ENCODE assay signal across 39 mouse cellular contexts in genomic region chr6:97295866-97296527, GRCm38 (mm10). TPM values are rescaled to one million over a fixed set of nuclear protein-coding genes. Genes with fewer than 3 reads are reported as not detected.
"Had no signal": no experiment of that assay in that cellular context is flagged by ENCODE, and none has a peak within 500 bp of the region (broad histone marks: within the 10 kb centered on the region; RNA-seq: fewer than 3 reads in every experiment).

No protein-coding gene starts in this region.

- H3K9ac ChIP-seq: heart, embryonic 12.5 days; heart, embryonic 13.5 days; heart, embryonic 15.5 days; hindbrain, embryonic 12.5 days; hindbrain, embryonic 13.5 days; hindbrain, embryonic 14.5 days; hindbrain, embryonic 15.5 days; intestine, embryonic 15.5 days; kidney, embryonic 15.5 days had no signal

- H3K4me2 ChIP-seq: heart, embryonic 11.5 days; heart, embryonic 12.5 days; heart, embryonic 13.5 days; heart, embryonic 15.5 days; hindbrain, embryonic 12.5 days; hindbrain, embryonic 13.5 days; hindbrain, embryonic 14.5 days; hindbrain, embryonic 15.5 days; intestine, embryonic 15.5 days; kidney, embryonic 15.5 days had no signal

- H3K4me1 ChIP-seq: hindbrain, embryonic 13.5 days; hindbrain, embryonic 15.5 days; intestine, embryonic 15.5 days had no signal

- DNase-seq: heart, postnatal 10 days; heart, postnatal 14 days; heart, postnatal 36 days; kidney, adult 11 months; kidney, adult 18-20 months; kidney, adult 2 months; kidney, adult 8-10 months; kidney, adult 9 months; kidney, postnatal 10 days; kidney, postnatal 14 days; kidney, postnatal 25 days; kidney, postnatal 36 days; kidney, postnatal 4 days; layer of hippocampus, adult 9-11 months; layer of hippocampus, postnatal 36 days had no signal

- ATAC-seq: hindbrain, embryonic 16.5 days; hindbrain, postnatal 0 days; inflammation-experienced regulatory T-cells, adult 6 months; intestine, embryonic 15.5 days; intestine, embryonic 16.5 days; intestine, postnatal 0 days had no signal

- H3K27ac ChIP-seq: heart, embryonic 13.5 days; heart, embryonic 15.5 days; hindbrain, embryonic 10.5 days; hindbrain, embryonic 12.5 days; hindbrain, embryonic 13.5 days; hindbrain, embryonic 14.5 days; hindbrain, embryonic 15.5 days; hindbrain, postnatal 0 days; intestine, embryonic 15.5 days; kidney, embryonic 15.5 days; kidney, postnatal 0 days; layer of hippocampus, adult 2 months had no signal

- H3K9me3 ChIP-seq: heart, embryonic 12.5 days; heart, embryonic 13.5 days; heart, embryonic 15.5 days; hindbrain, embryonic 10.5 days; hindbrain, embryonic 12.5 days; hindbrain, embryonic 13.5 days; hindbrain, embryonic 15.5 days; intestine, embryonic 15.5 days; kidney, embryonic 15.5 days had no signal

- H3K4me3 ChIP-seq: heart, embryonic 12.5 days; heart, embryonic 13.5 days; heart, embryonic 15.5 days; hindbrain, embryonic 10.5 days; hindbrain, embryonic 12.5 days; hindbrain, embryonic 13.5 days; hindbrain, embryonic 15.5 days; intestine, embryonic 15.5 days; kidney, embryonic 15.5 days; layer of hippocampus, adult 2 months had no signal

- H3K27me3 ChIP-seq: heart, embryonic 12.5 days; heart, embryonic 13.5 days; heart, embryonic 15.5 days; hindbrain, embryonic 12.5 days; hindbrain, embryonic 13.5 days; hindbrain, embryonic 15.5 days; intestine, embryonic 15.5 days; kidney, embryonic 15.5 days had no signal

RNA-seq across cellular contexts. Expression of gene Lmod3, which starts 43.4 kb away (rescaled TPM):
- total RNA-seq: hematopoietic stem cell, adult 5-6 weeks; layer of hippocampus, adult 18-20 months; layer of hippocampus, adult 2 months; layer of hippocampus, postnatal 14 days; layer of hippocampus, postnatal 25 days; layer of hippocampus, postnatal 36 days; left cerebral cortex, adult 18-20 months had no signal
- polyA plus RNA-seq: hindbrain, embryonic 10.5 days; hindbrain, embryonic 14.5 days; hindbrain, embryonic 15.5 days; hindbrain, embryonic 16.5 days; hindbrain, postnatal 0 days; kidney, embryonic 14.5 days had no signal
